Comparison of ENCODE assay signal across 15 mouse cellular contexts in the genomic region with DNA sequence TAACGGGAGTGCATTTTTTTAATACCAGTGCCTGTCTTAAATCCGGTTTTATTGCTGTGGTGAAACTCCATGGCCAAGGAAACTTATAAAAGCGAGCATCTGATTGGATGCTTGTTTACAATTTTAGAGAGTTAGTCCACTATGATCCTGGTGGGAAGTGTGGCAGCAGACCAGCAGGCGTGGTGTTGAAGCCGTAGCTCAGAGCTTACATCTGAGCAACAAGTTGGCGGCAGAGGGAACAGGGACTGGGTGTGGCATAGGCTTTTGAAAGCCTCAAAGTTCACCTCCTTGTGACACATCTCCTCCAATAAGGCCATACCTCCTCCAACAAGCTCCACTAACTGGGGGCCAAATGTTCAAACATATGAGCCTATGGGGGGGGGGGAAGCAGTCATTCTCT.
"Had no signal": no experiment of that assay in that cellular context is flagged by ENCODE, and none has a peak within 500 bp of the region (broad histone marks: within the 10 kb centered on the region; RNA-seq: fewer than 3 reads in every experiment).

No protein-coding gene starts in this region.

- H3K9me3 ChIP-seq: midbrain, embryonic 13.5 days; neural tube, embryonic 15.5 days had no signal

- H3K9ac ChIP-seq: liver, embryonic 14.5 days; midbrain, embryonic 13.5 days; neural tube, embryonic 15.5 days had no signal

- H3K27me3 ChIP-seq: midbrain, embryonic 13.5 days; neural tube, embryonic 15.5 days had no signal

- DNase-seq: kidney, adult 18-20 months; kidney, postnatal 10 days; kidney, postnatal 4 days; left cerebral cortex, postnatal 4 days; lung, adult 18-20 months; right cerebral cortex, adult 18-20 months; right cerebral cortex, postnatal 25 days; thymus, adult 18-20 months; thymus, postnatal 25 days had no signal

- H3K36me3 ChIP-seq: midbrain, embryonic 13.5 days; neural tube, embryonic 15.5 days had no signal

- ATAC-seq: midbrain, embryonic 13.5 days had no signal

- H3K4me2 ChIP-seq: midbrain, embryonic 13.5 days; neural tube, embryonic 15.5 days had no signal

- H3K4me3 ChIP-seq: layer of hippocampus, adult 2 months; midbrain, embryonic 13.5 days; myocyte; neural tube, embryonic 15.5 days had no signal

- H3K27ac ChIP-seq: layer of hippocampus, adult 2 months; liver, embryonic 14.5 days; midbrain, embryonic 13.5 days; neural tube, embryonic 15.5 days; stomach, postnatal 0 days had no signal
